Mouse (Mus musculus) layer of hippocampus, adult 18-20 months (tissue): ENCODE results near the gene Dnah6. TPM values are rescaled to one million over a fixed set of nuclear protein-coding genes. Genes with fewer than 3 reads are reported as not detected.

ENCODE experiments used
- DNase-seq, 2 experiments: peaks; one replicate each; pipeline ENCODE4 v3.0.0; 2022; ENCODE audit warnings: low spot score in 2 of 2
- total RNA-seq, 2 experiments: library from RNA; stranded (reverse); gene quantifications; 2 replicates each; pipeline ENCODE4 v1.2.3; 2021

The Dnah6 gene
- total RNA-seq, 2 experiments from 2014 or later, result 0.76 to 1.1 TPM

DNA sequence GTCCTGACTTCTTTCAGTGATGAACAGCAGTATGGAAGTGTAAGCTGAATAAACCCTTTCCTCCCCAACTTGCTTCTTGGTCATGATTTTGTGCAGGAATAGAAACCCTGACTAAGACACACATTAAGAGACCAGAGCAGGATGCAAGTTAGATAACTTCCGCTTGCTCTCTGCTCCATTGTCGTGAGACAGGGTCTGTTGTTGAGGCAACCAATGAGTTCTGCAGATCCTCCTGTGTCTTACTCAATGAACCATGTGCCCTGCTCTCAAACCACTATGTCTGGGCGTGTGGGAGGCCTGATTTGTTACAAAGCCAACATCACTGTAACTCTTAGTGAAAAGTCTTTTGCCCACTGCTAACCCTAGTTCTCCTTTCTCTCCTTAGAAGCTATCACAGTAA is 250.4 kb downstream of the Dnah6 start:
- no peak for DNase-seq

DNA sequence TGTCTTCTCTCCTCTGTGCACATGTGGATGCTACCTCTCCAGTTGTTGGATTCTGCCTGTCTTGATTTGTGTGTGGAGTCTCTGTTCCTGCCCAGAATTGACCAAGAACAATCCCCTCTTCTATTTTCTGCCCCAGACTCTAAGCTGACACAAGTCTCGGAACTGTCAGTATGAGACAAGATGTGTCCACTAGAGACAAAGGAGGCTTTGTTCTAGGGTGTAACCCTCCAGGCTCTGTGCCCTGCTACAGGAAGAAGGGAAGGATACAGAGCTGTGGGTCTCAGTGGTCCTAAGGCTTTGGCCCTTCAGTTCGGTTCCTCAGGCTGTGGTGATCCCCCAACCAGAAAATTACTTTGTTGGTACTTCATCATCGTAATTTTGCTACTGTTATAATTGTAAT is 251.7 kb downstream of the Dnah6 start:
- no peak for DNase-seq

Other genes with a start within 250 kb of the Dnah6 start
- gene Suclg1, start 26.7 kb upstream of the Dnah6 start, total RNA-seq, result 100 to 1,000 TPM; 136 to 147 TPM
- gene 4931417E11Rik, start 248.0 kb upstream of the Dnah6 start, total RNA-seq, result not detected